Mouse (Mus musculus) ES-E14 (cell line): Measurements from ENCODE around the gene Gm17654.
"Not testable (repeated sequence)": the region's sequence is repeated elsewhere in the genome, so short reads cannot be mapped to it uniquely, and the experiment has no call there.

Experiments used
- CHD2 ChIP-seq: IDR thresholded peaks from 2 replicates; pipeline ENCODE4 v1.6.1; 2014; ENCODE audit warnings: mild to moderate bottlenecking, low read depth, low read length, inconsistent platforms
- HCFC1 ChIP-seq: IDR thresholded peaks from 2 replicates; pipeline ENCODE4 v1.6.1; 2012; ENCODE audit warnings: low read length, inconsistent platforms, borderline replicate concordance; ENCODE audit not compliant: insufficient read depth
- MAFK ChIP-seq: IDR thresholded peaks from 2 replicates; pipeline ENCODE4 v1.6.1; 2014; ENCODE audit warnings: mild to moderate bottlenecking, low read depth, low read length, inconsistent platforms; ENCODE audit not compliant: insufficient read depth
- ZC3H11A ChIP-seq: IDR thresholded peaks from 2 replicates; pipeline ENCODE4 v1.6.1; 2012; ENCODE audit warnings: low read depth, mild to moderate bottlenecking, inconsistent platforms, low read length, borderline replicate concordance
- ZNF384 ChIP-seq: IDR thresholded peaks from 2 replicates; pipeline ENCODE4 v1.6.1; 2012; ENCODE audit warnings: low read depth, low read length, inconsistent platforms

DNA sequence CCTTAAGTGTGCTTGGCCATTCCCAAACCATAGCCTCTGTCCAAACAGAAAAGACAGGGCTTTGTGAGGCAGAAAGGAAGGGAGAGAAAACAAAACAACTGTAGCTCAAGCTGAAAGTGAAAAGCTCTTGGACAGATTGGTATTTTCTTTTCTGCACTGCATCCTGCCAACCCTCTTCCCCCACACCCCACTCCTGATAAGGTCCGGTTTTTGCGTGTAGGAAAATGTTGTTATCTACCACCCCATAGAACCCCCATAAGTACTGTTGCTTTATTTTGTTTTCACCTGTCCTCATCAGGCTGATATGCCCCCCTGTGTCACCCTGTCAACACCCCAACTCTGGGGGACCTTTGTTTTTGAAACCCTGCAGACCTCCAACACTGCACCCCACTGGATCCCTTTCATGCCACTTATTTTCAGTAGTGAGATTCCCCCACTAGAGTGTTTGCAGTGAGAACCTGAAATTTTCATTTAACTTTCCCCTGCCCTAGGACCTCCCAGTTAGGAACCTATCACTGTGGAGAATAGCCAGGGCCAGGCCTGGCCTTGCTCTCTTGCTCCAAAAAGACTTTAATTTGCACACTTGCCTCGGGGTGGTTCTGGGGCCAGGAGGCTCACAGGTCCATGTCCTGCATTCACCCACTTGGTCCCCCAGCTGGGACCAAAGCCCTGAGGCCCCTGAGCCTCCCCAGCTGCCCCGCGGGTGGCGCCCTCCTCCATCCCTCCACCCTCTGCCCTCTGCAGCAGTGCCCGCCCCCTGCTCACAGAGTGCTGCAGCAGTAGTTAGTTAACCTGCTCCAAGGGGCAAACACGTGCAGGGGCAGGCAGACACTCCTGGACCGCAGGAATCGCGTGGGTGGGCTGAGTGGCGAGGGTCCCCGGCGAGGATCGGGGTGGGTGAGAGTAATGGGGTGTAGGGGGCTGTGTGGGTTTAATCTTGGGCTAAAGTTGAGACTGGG, 47.6 kb downstream of the Gm17654 start:
- not testable (repeated sequence) for TF ChIP-seq CHD2, MAFK, ZNF384, ZC3H11A, HCFC1
